Mouse (Mus musculus) midbrain, embryonic 10.5 days (tissue): ENCODE data around the gene Daam1. TPM values are rescaled to one million over a fixed set of nuclear protein-coding genes. Genes with fewer than 3 reads are reported as not detected.

ENCODE experiments used
- DNase-seq: peaks from one replicate; pipeline ENCODE4 v3.0.0-alpha.2; 2017; ENCODE audit warnings: low spot score
- H3K27ac ChIP-seq: fragments of 300-500 bp; sonication (generic); replicated peaks from 2 replicates; pipeline ENCODE4 v1.5.1; 2016; ENCODE audit warnings: mild to moderate bottlenecking
- H3K27me3 ChIP-seq: fragments of 300-500 bp; sonication (generic); 2 replicates; pipeline ENCODE4 v1.6.1; 2016; ENCODE audit warnings: low read depth, mild to moderate bottlenecking; ENCODE audit not compliant: poor library complexity, severe bottlenecking
- H3K36me3 ChIP-seq: fragments of 300-500 bp; sonication (generic); 2 replicates; pipeline ENCODE4 v1.6.1; 2016; ENCODE audit warnings: mild to moderate bottlenecking, moderate library complexity
- H3K4me1 ChIP-seq: fragments of 300-500 bp; sonication (generic); 2 replicates; pipeline ENCODE4 v1.6.1; 2016
- H3K4me3 ChIP-seq: fragments of 300-500 bp; sonication (generic); 2 replicates; pipeline ENCODE4 v1.5.1; 2016; ENCODE audit warnings: mild to moderate bottlenecking, moderate library complexity
- H3K9me3 ChIP-seq: fragments of 300-500 bp; sonication (generic); replicated peaks from 2 replicates; pipeline ENCODE4 v1.6.1; 2016; ENCODE audit warnings: mild to moderate bottlenecking
- WGBS: fragments of 180-500 bp; shearing (Covaris S2); methylation state at CpG from one replicate; pipeline ENCODE4 v1.1.7; 2016; 5-methylcytosine and 5-hydroxymethylcytosine counted together
- polyA plus RNA-seq: library from polyadenylated mRNA; unstranded; fragments of >200 nt; fragmentation: Nextera tagmentation; extraction: Ambion mirVana; gene quantifications from 2 replicates; pipeline ENCODE4 v1.2.1, GENCODE M21; 2016

Gene Daam1
- polyA plus RNA-seq, 1 experiment from 2014 or later, result 9.3 TPM

DNA sequence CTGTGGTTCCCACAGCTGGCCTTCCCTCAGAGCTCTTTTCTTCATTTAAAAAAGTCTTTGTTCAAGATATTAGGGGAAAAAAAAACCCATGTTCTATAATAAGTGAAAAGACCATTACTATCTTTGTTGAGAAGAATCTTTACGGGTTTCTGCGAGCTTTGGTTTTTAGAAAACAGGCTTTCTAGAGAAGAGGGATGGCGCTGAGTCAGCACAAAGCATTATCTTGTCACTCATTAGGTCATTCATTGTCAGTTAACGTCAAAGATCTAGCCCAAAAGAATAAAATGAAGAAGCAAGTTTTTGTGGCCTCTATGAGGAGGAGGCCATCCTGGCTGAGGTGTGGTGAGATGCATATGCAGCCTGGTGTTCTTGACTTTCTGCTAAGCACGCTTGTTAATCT is 78.1 kb downstream of the Daam1 start:
- Histone ChIP-seq H3K27me3 (no peaks in the 10 kb centered on the region), H3K9me3 (no peaks in the 10 kb centered on the region), H3K4me1 (peaks cover 46% of the 10 kb centered on the region), H3K36me3 (no peaks in the 10 kb centered on the region), H3K4me3 (no peak overlapping the region), H3K27ac (no peak overlapping the region)
- 87% methylated on average over 5 of the region's 5 CpGs for WGBS
- DNase-seq, result no peak

DNA sequence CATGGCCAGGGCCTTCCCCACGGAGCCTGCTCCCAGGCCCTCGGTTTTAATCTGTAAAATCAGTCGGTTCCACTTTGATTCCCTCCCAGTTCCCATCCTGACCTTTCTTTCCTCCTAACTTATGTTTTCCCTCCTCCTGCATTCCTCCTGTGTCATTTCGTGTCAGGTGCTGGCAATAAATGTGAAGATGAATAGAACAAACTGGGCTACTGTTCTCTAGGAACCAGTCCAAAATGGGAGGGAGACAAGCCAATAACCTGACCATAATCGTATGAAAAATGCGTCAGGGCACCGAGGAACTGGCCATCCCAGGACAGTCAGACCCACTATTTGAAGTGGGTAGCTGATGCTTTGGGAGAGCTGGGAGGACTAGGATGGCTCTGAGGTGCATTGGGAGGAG is 79.4 kb downstream of the Daam1 start:
- H3K9me3 ChIP-seq, result no peaks in the 10 kb centered on the region
- no peaks in the 10 kb centered on the region for H3K36me3 ChIP-seq
- H3K27ac ChIP-seq, result 0 out of 2 replicates have a peak overlapping the region, but pooled peaks have one; percentile 28
- DNase-seq, result no peak
- H3K4me1 ChIP-seq, result peaks cover 50% of the 10 kb centered on the region
- H3K27me3 ChIP-seq, result no peaks in the 10 kb centered on the region
- WGBS, result 73% methylated on average over 7 of the region's 7 CpGs
- H3K4me3 ChIP-seq, result no peak overlapping the region

DNA sequence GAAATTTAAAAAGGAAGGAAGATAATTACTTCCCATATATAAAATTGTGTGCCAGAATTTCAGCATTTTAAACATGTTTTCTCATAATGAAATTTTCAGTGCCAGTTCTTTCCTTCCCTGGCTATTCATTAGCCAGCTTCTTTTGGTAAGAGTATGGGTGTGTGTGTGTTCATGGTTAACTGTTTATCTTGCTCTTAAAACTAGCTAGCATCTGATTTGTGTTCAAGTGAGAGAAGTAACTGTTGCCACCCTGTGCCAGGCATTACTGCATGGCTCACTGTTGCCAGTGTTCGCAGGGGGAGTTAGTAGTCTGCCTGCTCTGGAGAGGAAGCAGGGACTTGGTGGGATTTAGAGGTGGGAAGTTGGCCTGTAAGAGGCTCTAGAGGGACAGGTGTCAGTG is 81.4 kb downstream of the Daam1 start:
- H3K36me3 ChIP-seq, result peaks cover 17% of the 10 kb centered on the region
- no peaks in the 10 kb centered on the region for H3K27me3 ChIP-seq
- H3K27ac ChIP-seq, result no peak overlapping the region
- peaks cover 37% of the 10 kb centered on the region for H3K4me1 ChIP-seq
- 92% methylated on average over 1 of the region's 1 CpGs for WGBS
- H3K4me3 ChIP-seq, result no peak overlapping the region
- no peak for DNase-seq
- H3K9me3 ChIP-seq, result no peaks in the 10 kb centered on the region

DNA sequence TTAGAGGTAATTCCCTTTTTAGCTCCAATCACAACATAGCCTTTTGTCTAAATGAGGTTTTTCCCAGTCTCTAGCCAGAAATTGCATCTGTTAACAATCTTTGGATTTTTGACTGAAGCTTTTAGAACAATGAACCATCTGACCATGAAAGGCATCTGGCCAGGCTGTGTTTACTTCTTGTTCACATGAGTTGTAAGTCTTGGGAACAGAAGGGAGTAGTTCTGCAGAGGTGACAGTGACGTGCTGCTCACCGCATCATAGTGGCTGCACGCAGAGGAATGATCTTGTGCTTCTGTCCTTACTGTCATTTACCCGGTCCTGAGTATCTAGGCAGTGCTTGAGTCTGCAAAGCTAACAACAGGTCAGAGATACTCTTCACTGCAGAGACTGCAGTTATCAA is 88.3 kb downstream of the Daam1 start:
- no peak overlapping the region for H3K4me3 ChIP-seq
- DNase-seq, result no peak
- peak overlapping the region; percentile 52; the same call in 1 of the 2 replicates for H3K27ac ChIP-seq
- H3K9me3 ChIP-seq, result no peaks in the 10 kb centered on the region
- H3K36me3 ChIP-seq, result peaks cover 23% of the 10 kb centered on the region
- H3K27me3 ChIP-seq, result no peaks in the 10 kb centered on the region
- peaks cover 59% of the 10 kb centered on the region for H3K4me1 ChIP-seq
- 77% methylated on average over 4 of the region's 4 CpGs for WGBS

DNA sequence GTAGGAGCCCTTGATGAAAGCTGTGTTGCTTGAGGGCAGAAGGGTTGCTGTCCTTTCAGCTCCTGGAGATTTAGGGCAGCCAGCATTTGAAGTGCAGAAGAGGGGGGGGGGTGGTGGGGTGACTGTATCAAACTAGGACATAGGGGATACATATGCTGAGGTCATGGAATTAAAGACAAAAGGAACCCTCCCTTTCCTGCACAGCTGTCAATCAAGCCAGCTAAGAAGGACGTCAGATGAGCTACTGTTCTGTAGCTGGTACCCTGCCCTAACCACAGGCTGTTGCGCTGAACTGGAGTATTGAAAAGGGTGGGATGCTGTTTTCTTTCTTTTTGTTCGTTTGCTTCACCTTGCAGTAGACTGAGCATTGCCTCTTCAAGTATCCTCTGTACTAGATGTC is 89.1 kb downstream of the Daam1 start:
- Histone ChIP-seq H3K9me3 (no peaks in the 10 kb centered on the region), H3K27me3 (no peaks in the 10 kb centered on the region), H3K4me1 (peaks cover 59% of the 10 kb centered on the region), H3K4me3 (no peak overlapping the region), H3K27ac (peak overlapping the region; percentile 52), H3K36me3 (peaks cover 23% of the 10 kb centered on the region)
- no peak for DNase-seq
- WGBS, result 61% methylated on average over 3 of the region's 3 CpGs

DNA sequence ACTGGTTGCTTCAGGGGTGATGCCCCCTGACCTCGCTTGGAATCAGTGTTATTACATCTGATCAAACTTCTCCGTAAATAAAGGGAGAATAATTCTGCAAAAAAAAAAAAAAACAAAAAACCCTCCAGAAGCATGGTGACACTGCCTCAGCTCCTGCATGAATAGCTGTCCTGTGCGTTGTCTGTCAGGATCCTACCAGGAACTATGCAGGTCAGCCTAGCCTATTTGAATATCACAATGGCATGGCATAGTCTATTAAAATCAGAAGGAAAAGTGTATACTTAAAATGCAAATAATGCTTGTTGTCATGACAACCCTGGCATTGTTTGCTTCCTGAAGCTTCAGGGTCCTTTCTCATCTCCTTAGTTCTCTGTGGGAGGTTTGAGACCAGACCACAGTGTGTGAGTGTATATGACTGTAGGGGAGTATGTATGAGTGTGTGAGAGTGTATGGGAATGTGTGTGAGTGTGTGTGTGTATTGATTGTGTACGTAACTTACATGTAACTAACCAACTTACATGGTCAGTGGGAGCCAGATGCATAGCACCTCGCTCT is 92.0 kb downstream of the Daam1 start:
- WGBS, result 60% methylated on average over 5 of the region's 5 CpGs
- Histone ChIP-seq H3K4me1 (peaks cover 66% of the 10 kb centered on the region), H3K9me3 (no peaks in the 10 kb centered on the region), H3K27me3 (no peaks in the 10 kb centered on the region), H3K4me3 (no peak overlapping the region), H3K27ac (peak overlapping the region; percentile 67), H3K36me3 (no peaks in the 10 kb centered on the region; the same call in 1 of the 2 replicates)
- no peak for DNase-seq

DNA sequence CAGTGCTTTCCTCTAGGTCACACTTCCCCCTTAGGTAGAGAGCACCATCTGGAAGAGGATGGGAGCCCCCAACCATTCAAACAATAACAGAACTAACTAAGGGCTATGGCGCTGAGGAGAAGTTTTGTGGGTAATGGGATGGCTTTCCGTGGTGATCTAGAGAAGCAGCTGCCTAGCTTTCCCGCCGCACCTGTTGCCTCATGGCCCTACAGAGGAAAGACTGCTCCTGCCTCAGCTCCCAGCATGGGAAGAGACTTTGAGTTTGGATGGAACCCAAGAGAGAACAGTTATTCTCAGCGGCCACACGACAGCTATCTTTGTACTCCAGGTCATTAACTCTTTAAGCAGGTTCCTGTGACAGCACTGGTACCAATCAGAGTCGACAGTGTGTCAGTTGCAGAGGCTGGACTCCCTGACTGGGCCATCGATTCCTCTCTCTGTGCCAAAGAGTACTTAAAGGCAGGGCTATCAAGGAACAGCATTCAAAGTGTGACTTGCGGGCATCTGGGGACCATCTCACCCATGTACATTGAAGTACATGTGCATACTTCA is 94.2 kb downstream of the Daam1 start:
- H3K36me3 ChIP-seq, result no peaks in the 10 kb centered on the region
- peaks cover 51% of the 10 kb centered on the region for H3K4me1 ChIP-seq
- H3K27me3 ChIP-seq, result no peaks in the 10 kb centered on the region
- WGBS, result 89% methylated on average over 9 of the region's 9 CpGs
- no peak for DNase-seq
- H3K4me3 ChIP-seq, result no peak overlapping the region
- H3K9me3 ChIP-seq, result no peaks in the 10 kb centered on the region
- no peak overlapping the region for H3K27ac ChIP-seq

DNA sequence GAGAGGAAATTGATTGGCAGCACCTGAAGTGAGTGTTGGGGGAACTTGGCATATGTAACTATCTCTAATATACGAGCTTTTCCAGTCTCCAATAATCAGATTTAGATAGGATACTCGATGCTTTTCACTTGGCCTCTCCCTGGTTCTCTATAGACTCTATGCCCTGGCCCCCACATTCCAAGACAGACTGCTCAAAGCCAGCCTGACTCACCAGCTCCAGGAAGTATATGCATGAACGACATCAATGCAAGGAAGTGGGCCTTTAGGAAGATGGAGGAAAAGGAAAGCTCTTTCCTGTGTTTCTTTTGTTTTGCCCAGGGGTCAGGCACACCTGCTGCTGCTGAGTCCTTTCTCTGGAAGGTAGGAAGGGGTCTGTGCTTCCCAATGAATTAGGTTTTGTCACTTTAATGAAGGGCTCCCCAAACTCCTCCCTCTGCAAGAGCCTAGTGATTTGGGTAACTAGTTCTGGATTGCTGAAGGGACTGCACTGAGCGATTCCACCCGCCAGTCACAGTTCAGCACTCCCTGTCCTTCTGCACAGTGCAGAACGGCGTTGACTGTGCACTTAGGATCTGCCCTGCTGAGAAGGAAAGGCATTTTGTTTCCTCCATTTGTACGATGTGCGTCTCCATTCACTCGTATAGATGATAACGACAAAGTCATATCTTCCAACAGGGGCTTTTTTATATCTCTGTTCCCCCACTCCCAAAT is 95.3 kb downstream of the Daam1 start:
- Histone ChIP-seq H3K36me3 (no peaks in the 10 kb centered on the region), H3K27me3 (no peaks in the 10 kb centered on the region), H3K27ac (no peak overlapping the region), H3K4me3 (no peak overlapping the region), H3K4me1 (peaks cover 43% of the 10 kb centered on the region), H3K9me3 (no peaks in the 10 kb centered on the region)
- no peak for DNase-seq
- WGBS, result 78% methylated on average over 11 of the region's 11 CpGs

DNA sequence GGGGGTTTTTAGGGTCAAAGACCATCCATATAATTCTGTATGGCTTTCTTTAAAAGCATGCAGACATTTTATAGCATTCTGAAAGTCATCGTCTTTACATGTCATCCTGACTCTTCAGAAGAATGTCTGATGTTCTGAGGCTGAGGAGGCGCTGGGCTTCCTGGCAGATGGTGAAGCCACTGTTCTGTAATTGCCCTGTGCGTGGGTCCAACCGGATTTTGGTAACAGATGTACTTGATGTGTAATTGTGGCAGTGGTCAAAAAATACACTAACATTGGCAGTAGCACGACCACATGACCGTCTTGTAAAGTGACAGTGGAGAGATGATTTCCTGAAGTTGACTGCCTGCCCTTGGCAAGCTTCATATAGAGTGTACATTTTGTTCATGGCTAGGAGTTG is 97.2 kb downstream of the Daam1 start:
- DNase-seq, result no peak
- 91% methylated on average over 6 of the region's 6 CpGs for WGBS
- H3K4me1 ChIP-seq, result peaks cover 27% of the 10 kb centered on the region
- H3K27me3 ChIP-seq, result no peaks in the 10 kb centered on the region
- no peaks in the 10 kb centered on the region for H3K9me3 ChIP-seq
- H3K4me3 ChIP-seq, result no peak overlapping the region
- H3K27ac ChIP-seq, result no peak overlapping the region
- no peaks in the 10 kb centered on the region for H3K36me3 ChIP-seq

DNA sequence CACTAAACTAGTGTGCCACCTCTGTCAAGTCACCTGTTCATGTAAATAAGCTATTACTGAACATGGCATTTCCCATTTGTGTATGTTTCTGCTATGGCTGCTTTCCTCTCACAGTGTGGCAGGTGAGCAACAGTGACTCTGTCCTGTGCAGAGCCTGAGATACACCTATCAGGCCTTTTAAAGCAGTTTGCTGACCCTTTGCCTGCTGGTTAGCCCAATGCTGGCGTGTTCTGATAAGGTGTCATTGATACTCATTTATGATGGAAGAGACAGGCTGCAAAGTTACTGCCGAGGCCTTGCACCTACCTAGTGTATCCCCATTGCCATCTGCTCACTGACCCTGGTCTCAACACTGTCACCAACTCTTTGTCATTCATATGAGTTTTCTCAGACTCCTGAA is 99.0 kb downstream of the Daam1 start:
- H3K4me1 ChIP-seq, result peaks cover 19% of the 10 kb centered on the region
- 82% methylated on average over 2 of the region's 2 CpGs for WGBS
- no peak for DNase-seq
- H3K4me3 ChIP-seq, result no peak overlapping the region
- H3K27ac ChIP-seq, result no peak overlapping the region
- H3K9me3 ChIP-seq, result no peaks in the 10 kb centered on the region
- no peaks in the 10 kb centered on the region for H3K27me3 ChIP-seq
- H3K36me3 ChIP-seq, result no peaks in the 10 kb centered on the region

DNA sequence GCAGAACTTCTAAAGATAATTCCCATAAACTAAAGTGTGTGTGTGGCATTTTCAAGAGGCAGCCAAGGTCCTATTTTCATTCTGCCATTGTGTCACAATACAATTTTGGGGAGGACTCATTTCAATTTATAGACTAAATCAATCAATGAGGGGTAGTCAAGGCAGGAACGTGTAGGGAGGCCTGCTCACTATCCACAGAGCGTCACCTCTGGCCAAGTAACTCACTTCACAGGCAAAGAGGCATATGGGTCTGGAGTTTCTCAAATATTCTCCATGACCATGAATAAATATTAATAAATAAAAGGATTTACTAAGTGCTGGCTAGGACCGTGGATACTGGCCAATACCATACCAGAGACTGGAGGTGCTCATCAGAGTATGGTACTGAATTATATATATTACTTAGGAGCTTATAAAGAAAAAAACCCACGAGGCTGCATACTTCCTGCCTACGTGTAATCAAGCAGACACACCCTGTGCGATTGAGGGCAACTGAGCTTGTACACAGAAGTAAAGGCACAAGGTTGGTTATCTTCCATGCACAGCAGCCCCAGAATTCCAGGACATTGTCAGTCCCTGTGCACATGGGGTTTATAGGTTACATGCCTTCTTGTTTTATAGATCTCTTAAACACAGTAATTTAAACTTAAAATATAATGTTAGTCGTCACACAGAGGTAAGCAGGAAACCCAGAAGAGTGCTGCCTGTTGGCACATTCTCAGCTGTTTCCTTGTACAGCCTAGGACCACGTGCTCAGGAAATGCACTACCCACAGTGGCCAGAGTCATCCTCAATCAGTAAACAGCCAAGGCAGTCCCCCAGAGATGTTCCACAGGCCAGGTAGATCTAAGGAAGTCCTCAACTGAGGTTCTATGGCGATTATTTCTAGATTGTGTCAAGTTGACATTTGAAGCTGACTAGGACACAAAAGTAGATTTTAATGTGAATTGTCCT is 101.8 kb downstream of the Daam1 start:
- DNase-seq, result no peak
- Histone ChIP-seq H3K27me3 (no peaks in the 10 kb centered on the region), H3K4me3 (no peak overlapping the region), H3K36me3 (peaks cover 11% of the 10 kb centered on the region; the same call in 1 of the 2 replicates), H3K4me1 (peaks cover 8% of the 10 kb centered on the region; the same call in 1 of the 2 replicates), H3K9me3 (no peaks in the 10 kb centered on the region), H3K27ac (no peak overlapping the region)
- WGBS, result 90% methylated on average over 9 of the region's 9 CpGs

DNA sequence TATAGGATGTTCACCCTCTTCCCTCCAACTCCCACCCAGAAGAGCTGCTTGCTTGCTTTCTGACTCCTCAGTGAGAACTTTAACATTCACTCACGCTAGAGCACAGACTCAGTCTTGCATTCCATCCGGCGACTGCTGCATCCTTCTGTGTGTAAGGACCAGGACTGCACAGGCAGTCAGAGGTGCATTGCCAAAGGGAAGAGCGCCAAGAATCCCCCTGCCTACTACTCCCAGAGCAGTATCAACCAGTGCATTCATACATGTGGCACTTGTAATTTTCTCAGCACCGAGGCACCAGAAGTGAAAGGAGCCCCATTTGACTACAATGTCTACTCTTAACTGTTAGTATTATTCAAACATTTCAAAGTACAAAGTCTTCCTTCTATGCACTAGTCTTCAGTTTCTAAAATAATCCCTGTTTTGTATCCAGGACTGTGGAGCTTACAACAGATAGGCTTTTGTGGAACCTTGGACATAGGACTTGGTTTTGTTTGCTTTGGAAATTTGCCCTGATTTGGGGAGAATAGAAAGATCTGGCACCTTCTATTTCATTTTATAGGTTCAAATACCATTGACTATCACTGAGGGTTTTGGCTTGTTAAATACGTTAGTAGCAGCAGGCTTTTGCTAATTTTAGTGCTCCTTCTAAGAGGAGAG is 103.2 kb downstream of the Daam1 start:
- peaks cover 8% of the 10 kb centered on the region; the same call in 1 of the 2 replicates for H3K4me1 ChIP-seq
- no peaks in the 10 kb centered on the region for H3K9me3 ChIP-seq
- no peaks in the 10 kb centered on the region for H3K27me3 ChIP-seq
- H3K27ac ChIP-seq, result no peak overlapping the region
- DNase-seq, result no peak
- H3K4me3 ChIP-seq, result no peak overlapping the region
- 93% methylated on average over 6 of the region's 6 CpGs for WGBS
- H3K36me3 ChIP-seq, result peaks cover 26% of the 10 kb centered on the region; the same call in 1 of the 2 replicates
